Mouse (Mus musculus): ENCODE data around the gene Mon1a.

GRCm38 (mm10) chr9:107891023-107891422 lies 3.1 kb downstream of the Mon1a start:
- TF ChIP-seq ZC3H11A (IDR thresholded peaks at IDR 0.05; ENCODE audit: borderline replicate concordance, low read depth, low read length): no peak; the same call in 1 of the 2 replicates
- no peak for TF ChIP-seq CHD2 (IDR thresholded peaks at IDR 0.05; ENCODE audit: low read depth, low read length)

All from ES-E14 (cell line).